Mouse (Mus musculus) midbrain, embryonic 16.5 days (tissue): ENCODE data around the gene Slc25a25. TPM values are rescaled to one million over a fixed set of nuclear protein-coding genes. Genes with fewer than 3 reads are reported as not detected.
"Not testable (repeated sequence)": the region's sequence is repeated elsewhere in the genome, so short reads cannot be mapped to it uniquely, and the experiment has no call there.

Experiments used
- ATAC-seq: fragments of 200-750 bp; cut with Nextera tagmentation; 2 replicates; pipeline ENCODE4 v1.8.0; 2017; ENCODE audit warnings: moderate TSS enrichment
- H3K27ac ChIP-seq: fragments of 300-500 bp; sonication (generic); 2 replicates; pipeline ENCODE4 v1.5.1; 2014; ENCODE audit warnings: mild to moderate bottlenecking, low read length, mixed read lengths
- H3K27me3 ChIP-seq: fragments of 300-500 bp; sonication (generic); 2 replicates; pipeline ENCODE4 v1.6.1; 2014; ENCODE audit warnings: low read depth, low read length, mixed read lengths; ENCODE audit not compliant: control insufficient read depth, insufficient read depth
- H3K36me3 ChIP-seq: fragments of 300-500 bp; sonication (generic); 2 replicates; pipeline ENCODE4 v1.6.1; 2014; ENCODE audit warnings: mild to moderate bottlenecking, low read length, moderate library complexity, mixed read lengths; ENCODE audit not compliant: control insufficient read depth, insufficient read depth
- H3K4me1 ChIP-seq: fragments of 300-500 bp; sonication (generic); 2 replicates; pipeline ENCODE4 v1.6.1; 2014; ENCODE audit warnings: mild to moderate bottlenecking, low read length, mixed read lengths; ENCODE audit not compliant: control insufficient read depth, insufficient read depth
- H3K4me2 ChIP-seq: fragments of 300-500 bp; sonication (generic); 2 replicates; pipeline ENCODE4 v1.6.1; 2014; ENCODE audit warnings: mild to moderate bottlenecking, low read length, mixed read lengths
- H3K4me3 ChIP-seq: fragments of 300-500 bp; sonication (generic); 2 replicates; pipeline ENCODE4 v1.5.1; 2014; ENCODE audit warnings: low read depth, mild to moderate bottlenecking, low read length, moderate library complexity, mixed read lengths
- H3K9ac ChIP-seq: fragments of 300-500 bp; sonication (generic); 2 replicates; pipeline ENCODE4 v1.6.1; 2014; ENCODE audit warnings: low read depth, low read length, mixed read lengths
- H3K9me3 ChIP-seq: fragments of 300-500 bp; sonication (generic); replicated peaks from 2 replicates; pipeline ENCODE4 v1.6.1; 2014; ENCODE audit warnings: mild to moderate bottlenecking, low read length, mixed read lengths; ENCODE audit not compliant: control insufficient read depth, poor library complexity, severe bottlenecking
- WGBS: fragments of 180-500 bp; shearing (Covaris S2); extraction: QIAGEN DNeasy Blood & Tissue Kit; methylation state at CpG from one replicate; pipeline ENCODE4 v1.1.7; 2014; 5-methylcytosine and 5-hydroxymethylcytosine counted together
- polyA plus RNA-seq: library from polyadenylated mRNA; unstranded; fragments of >200 nt; fragmentation: Nextera tagmentation; extraction: Ambion mirVana; gene quantifications from 2 replicates; pipeline ENCODE4 v1.2.1, GENCODE M21; 2015

The Slc25a25 gene
- polyA plus RNA-seq: 55.1 and 60.1 TPM in 2 replicates

DNA sequence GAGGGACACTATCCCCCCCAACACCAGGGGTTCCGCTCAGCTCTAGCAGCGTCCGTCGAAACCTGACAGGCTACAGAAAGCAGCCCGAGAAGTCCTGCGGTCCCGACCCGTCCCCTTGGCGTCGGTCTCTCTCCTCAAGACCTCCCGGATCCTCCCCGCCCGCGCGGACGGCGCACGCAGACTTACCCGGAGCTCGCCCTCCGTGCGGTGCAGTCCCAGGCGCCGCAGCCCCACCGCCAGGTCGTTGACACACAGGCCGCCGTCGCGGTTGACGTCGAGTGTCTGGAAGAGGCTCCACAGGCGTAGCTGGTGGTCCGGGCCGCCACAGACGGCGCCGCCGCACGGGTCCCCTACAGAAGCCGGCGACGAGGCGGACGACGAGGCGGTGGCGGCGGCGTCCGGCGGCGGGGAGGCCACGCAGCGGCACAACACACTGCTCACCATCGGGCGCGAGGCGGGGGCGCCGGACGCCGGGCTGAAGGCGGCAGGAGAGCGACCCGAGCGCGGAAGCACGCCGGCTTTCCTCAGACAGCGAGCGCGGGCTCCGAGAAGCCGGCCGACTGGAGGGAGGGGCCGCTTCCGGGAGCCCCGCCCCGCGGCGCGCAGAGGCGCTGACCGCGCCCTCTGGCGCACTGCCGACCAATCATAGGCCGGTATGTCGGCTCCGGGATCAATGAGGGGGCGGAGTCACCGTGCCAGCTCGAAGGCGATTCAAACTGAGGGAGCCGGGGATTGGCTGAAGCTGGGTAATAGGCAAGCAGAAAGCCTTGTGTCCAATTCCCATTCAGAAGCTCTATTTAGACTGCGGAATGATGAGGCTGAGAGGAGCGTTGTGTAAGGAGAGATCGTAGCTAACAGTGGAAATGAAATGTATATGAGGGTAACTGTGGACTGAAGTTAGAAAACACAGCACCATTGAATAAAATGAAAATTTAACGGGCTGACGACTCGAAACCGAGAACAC lies at the start of gene Slc25a25:
Gene Slc25a25 (minus strand): TSS at position 565 of the 964 bp plus-strand sequence.
- peak within 1 kb of the TSS; percentile 76 for H3K4me2 ChIP-seq
- H3K27me3 ChIP-seq: no peaks in the 10 kb centered on the region
- under 1% methylated on average over 96 of the region's 103 CpGs for whole genome bisulfite sequencing

DNA sequence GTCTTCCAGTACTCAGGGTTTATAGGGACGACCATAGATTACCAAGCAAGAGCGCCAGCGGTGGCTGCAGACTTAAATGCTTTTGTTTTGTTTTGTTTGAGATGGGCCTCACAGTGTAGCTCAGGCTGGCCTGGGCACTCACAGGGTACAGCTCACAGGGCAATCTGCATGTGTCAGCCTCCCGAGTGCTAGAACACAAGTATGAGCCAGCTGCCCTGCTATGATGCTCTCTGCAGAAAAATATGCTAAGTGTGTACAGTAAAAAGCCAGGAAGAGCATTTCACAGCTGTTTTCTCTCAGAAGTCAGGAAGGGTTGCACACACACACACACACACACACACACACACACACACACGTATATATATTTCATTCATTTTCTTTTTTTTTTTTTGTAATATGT lies 49.2 kb upstream of the Slc25a25 start:
- Histone ChIP-seq H3K4me3 (no peak overlapping the region), H3K27ac (no peak overlapping the region), H3K27me3 (no peaks in the 10 kb centered on the region), H3K9me3 (0 out of 2 replicates have a peak, but pooled peaks cover 2% of the 10 kb centered on the region), H3K4me2 (no peak overlapping the region), H3K36me3 (no peaks in the 10 kb centered on the region), H3K9ac (no peak overlapping the region), H3K4me1 (no peaks in the 10 kb centered on the region)
- no peak for ATAC-seq
- WGBS: 79% methylated on average over 5 of the region's 5 CpGs

More for the DNA sequence above, at the start of gene Slc25a25:
- peak within 1 kb of the TSS; percentile 87 for H3K9ac ChIP-seq
- H3K9me3 ChIP-seq: no peaks in the 10 kb centered on the region
- H3K36me3 ChIP-seq: no peaks in the 10 kb centered on the region
- H3K27ac ChIP-seq: peak within 1 kb of the TSS; percentile 96
- H3K4me3 ChIP-seq: peak within 1 kb of the TSS; percentile 81
- peaks cover 33% of the 10 kb centered on the region for H3K4me1 ChIP-seq
- peak; percentile 94 for ATAC-seq

DNA sequence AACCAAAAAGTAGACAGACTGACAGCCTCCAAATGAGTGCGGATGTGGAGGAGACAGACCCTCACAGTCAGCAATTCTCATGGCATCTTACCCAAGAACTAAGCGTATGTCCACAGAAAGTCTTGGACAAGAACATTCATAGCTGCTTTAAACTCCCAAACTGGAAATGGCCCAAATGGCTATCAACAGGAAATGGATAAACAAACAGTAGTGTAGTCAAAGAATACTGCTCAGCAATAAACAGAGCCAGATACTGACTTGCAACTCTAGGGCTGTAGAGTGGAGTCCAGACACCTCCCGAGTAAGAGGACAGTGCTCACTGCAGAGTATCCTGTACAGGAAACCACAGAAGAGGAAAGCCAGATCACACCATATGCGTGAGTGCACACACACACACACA lies 48.1 kb upstream of the Slc25a25 start:
- Histone ChIP-seq H3K9ac (no peak overlapping the region), H3K27ac (no peak overlapping the region), H3K4me3 (no peak overlapping the region), H3K4me1 (no peaks in the 10 kb centered on the region), H3K4me2 (no peak overlapping the region), H3K36me3 (no peaks in the 10 kb centered on the region), H3K9me3 (0 out of 2 replicates have a peak, but pooled peaks cover 2% of the 10 kb centered on the region), H3K27me3 (no peaks in the 10 kb centered on the region)
- 88% methylated on average over 4 of the region's 4 CpGs for WGBS
- no peak for ATAC-seq

DNA sequence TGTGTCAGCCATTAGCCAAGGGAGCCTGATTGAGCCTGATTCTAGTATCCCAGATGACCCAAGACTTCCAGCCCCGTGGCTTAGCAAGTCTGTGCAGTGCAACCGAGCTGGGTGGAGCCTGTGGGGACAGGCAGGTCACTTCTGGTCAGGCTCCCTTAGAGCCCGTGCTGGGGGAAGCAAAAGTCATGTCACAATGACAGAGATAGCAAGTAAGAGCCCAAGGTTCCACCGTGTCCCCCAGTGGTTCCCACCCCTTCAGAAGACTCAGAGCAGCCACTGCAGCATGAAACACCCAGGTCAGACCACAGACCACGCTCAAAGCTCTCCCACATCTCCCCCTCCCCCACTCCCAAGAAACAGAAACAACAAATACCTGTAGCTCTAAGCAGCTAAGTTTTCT lies 44.9 kb upstream of the Slc25a25 start:
- no peak overlapping the region for H3K4me2 ChIP-seq
- no peak for ATAC-seq
- no peaks in the 10 kb centered on the region for H3K36me3 ChIP-seq
- H3K9ac ChIP-seq: no peak overlapping the region
- 75% methylated on average over 5 of the region's 5 CpGs for WGBS
- 0 out of 2 replicates have a peak, but pooled peaks cover 2% of the 10 kb centered on the region for H3K9me3 ChIP-seq
- no peak overlapping the region for H3K27ac ChIP-seq
- no peak overlapping the region for H3K4me3 ChIP-seq
- H3K27me3 ChIP-seq: no peaks in the 10 kb centered on the region
- H3K4me1 ChIP-seq: no peaks in the 10 kb centered on the region

DNA sequence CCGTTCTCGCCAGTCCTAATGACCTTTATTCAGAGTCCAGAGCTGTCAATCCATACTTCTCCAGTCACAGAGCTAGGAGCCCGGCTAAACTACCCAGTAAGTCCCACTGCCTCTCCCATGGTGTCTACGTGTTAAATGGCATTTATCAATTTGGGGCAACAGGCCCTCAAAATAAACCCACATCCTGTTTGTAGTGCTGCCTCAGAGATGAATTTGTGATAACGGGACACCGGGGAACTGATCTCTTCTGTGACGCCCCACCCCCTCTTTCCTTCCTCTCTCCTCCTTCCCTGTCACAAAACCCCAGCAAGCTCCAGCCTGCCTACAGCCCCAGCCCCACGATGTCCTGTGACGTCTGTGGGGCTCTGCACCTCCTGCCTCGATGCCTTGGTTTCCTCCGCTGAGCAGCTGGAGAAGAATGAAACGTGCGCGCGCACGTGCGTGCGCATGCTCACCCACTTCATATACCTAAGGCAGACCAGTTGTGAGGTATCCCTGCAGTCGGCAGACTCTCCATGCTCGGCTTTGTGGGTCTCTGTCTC lies 44.0 kb upstream of the Slc25a25 start:
- WGBS: 78% methylated on average over 20 of the region's 20 CpGs
- no peaks in the 10 kb centered on the region for H3K4me1 ChIP-seq
- no peaks in the 10 kb centered on the region for H3K27me3 ChIP-seq
- no peak overlapping the region for H3K27ac ChIP-seq
- ATAC-seq: no peak
- no peak overlapping the region for H3K4me2 ChIP-seq
- no peaks in the 10 kb centered on the region for H3K36me3 ChIP-seq
- no peak overlapping the region for H3K4me3 ChIP-seq
- H3K9me3 ChIP-seq: 0 out of 2 replicates have a peak, but pooled peaks cover 2% of the 10 kb centered on the region
- H3K9ac ChIP-seq: no peak overlapping the region

DNA sequence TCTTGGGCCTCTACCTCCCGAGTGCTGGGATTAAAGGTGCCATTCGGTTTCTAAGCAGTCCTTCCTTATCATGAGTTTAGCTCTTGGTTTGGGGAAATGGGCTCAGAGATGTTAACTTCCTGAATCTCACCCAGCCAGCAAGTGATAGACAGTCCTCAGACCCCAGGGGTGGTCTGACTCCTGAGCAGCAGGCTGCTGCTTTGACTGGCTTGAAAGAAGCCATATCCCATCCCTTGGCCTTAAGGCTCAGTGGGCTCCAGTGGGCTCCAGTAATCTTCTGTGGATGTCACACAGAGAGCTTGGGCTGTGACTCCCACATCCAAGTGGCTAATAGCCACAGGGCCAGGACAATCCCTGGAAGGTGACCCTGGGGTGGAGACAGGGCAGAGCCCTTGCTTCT lies 43.3 kb upstream of the Slc25a25 start:
- ATAC-seq: no peak
- no peak overlapping the region for H3K9ac ChIP-seq
- H3K27me3 ChIP-seq: no peaks in the 10 kb centered on the region
- H3K4me3 ChIP-seq: no peak overlapping the region
- no peak overlapping the region for H3K4me2 ChIP-seq
- H3K4me1 ChIP-seq: no peaks in the 10 kb centered on the region
- 0 out of 2 replicates have a peak, but pooled peaks cover 2% of the 10 kb centered on the region for H3K9me3 ChIP-seq
- no peak overlapping the region for H3K27ac ChIP-seq
- 67% methylated on average over 2 of the region's 2 CpGs for WGBS
- no peaks in the 10 kb centered on the region for H3K36me3 ChIP-seq

DNA sequence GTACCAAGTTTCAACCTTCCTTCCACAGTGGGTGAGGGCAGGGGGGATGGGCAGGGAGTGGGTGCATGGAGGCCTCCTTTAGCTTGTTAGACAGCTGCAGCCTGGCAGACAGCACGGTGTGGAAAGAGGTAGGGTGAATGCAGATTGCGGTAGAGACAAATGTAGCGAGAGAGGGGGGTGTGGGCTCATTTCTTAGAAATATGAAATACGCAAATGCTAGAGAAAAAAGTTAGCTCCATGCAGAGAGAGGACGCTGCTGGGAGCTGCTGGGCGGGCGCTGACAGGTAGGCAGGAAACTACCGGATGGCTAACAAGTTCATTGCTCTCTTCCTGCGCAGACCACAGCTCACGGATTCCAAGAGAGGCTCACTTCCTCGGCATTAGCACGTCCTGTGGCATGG lies 42.1 kb upstream of the Slc25a25 start:
- H3K9ac ChIP-seq: no peak overlapping the region
- ATAC-seq: no peak
- 82% methylated on average over 12 of the region's 12 CpGs for WGBS
- H3K27ac ChIP-seq: no peak overlapping the region
- H3K4me1 ChIP-seq: no peaks in the 10 kb centered on the region
- H3K27me3 ChIP-seq: no peaks in the 10 kb centered on the region
- no peak overlapping the region for H3K4me3 ChIP-seq
- H3K9me3 ChIP-seq: no peaks in the 10 kb centered on the region
- H3K4me2 ChIP-seq: no peak overlapping the region
- no peaks in the 10 kb centered on the region for H3K36me3 ChIP-seq

DNA sequence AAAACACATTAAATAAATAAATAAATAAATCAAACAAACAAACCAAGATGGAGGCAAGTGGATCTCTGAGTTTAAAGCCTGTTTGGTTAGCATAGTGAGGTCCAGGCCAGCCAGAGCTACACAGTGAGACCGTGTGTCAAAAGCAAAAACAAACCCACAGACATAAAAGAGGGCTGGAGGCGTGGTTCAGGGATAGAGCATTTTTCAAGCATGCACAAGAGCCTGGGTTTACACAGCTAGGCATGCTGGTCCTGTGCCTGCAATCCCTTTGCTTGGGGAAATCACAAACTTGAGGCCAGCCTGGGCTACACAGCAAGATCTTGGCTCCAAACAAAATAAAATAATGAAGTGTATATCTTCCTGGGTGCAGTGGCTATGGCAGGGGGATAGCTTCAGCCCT lies 41.4 kb upstream of the Slc25a25 start:
- Histone ChIP-seq H3K36me3 (no peaks in the 10 kb centered on the region), H3K27me3 (no peaks in the 10 kb centered on the region), H3K9me3 (no peaks in the 10 kb centered on the region), H3K9ac (no peak overlapping the region), H3K27ac (no peak overlapping the region), H3K4me1 (no peaks in the 10 kb centered on the region), H3K4me2 (no peak overlapping the region), H3K4me3 (no peak overlapping the region)
- ATAC-seq: no peak
- 75% methylated on average over 2 of the region's 2 CpGs for whole genome bisulfite sequencing

DNA sequence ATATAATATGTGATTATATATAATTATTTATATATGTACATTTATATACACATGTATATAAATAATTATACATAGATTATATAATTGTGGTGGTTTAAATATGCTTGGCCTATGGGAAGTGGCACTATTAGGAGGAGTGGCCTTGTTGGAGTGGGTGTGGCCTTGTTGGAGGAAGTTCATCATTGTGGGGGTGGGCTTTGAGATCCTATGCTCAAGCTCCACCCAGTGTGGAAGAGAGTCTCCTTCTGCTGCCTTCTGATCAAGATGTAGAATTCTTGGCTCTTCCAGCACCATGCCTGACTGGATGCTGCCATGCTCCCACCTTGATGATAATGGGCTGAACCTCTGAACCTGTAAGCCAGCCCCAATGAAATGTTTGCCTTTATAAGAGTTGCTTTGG lies 39.5 kb upstream of the Slc25a25 start:
- not testable (repeated sequence) for H3K4me3 ChIP-seq, ATAC-seq, H3K27ac ChIP-seq, H3K36me3 ChIP-seq, H3K9ac ChIP-seq, H3K27me3 ChIP-seq, H3K4me2 ChIP-seq, H3K4me1 ChIP-seq, H3K9me3 ChIP-seq
